13 mouse cellular contexts compared by ENCODE assay signal in the genomic region with DNA sequence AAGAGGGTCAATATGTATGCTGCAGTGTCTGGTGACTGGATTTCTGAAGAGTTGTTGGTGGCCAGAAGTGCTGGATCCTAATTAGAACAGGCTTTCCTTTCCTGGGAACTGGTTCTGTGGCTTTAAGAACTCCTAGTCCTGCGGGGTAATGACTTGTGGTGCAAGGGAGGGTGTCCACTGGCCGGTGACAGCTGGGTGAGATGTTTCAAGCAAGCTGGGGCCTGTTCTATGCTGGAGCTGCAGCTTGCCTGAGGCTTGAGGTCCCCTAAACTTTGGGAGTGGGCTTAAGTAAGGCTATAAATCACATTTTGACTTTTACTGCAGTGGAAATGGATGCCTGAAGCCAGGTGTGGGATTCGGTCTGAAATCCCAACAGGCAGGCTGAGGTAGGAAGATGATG. TPM values are rescaled to one million over a fixed set of nuclear protein-coding genes. Genes with fewer than 3 reads are reported as not detected.
DNase-seq lines count a peak whose midpoint lies in the region; ATAC-seq lines count a peak whose summit lies in the region.
"Had no signal": no experiment of that assay in that cellular context is flagged by ENCODE, and none has a peak within 500 bp of the region (broad histone marks: within the 10 kb centered on the region; RNA-seq: fewer than 3 reads in every experiment).

No protein-coding gene starts in this region.

- DNase-seq in kidney, adult 11 months = peak; percentile 50
- no peak for DNase-seq in kidney, adult 8-10 months
- DNase-seq in forelimb bud, embryonic 11.5 days (ENCODE audit: low read depth, low spot score) = peak; percentile 83
- DNase-seq in lung, postnatal 36 days = peak; percentile 39
- DNase-seq in cerebellum, adult 11 months = no peak
- DNase-seq in cerebellum, adult 9-10 months = no peak
- DNase-seq: layer of hippocampus, postnatal 36 days; right cerebral cortex, postnatal 4 days had no signal

- peaks cover 54% of the 10 kb centered on the region for H3K36me3 ChIP-seq in kidney, embryonic 16.5 days (ENCODE audit: insufficient read depth, low read length)
- H3K36me3 ChIP-seq in midbrain, embryonic 15.5 days (replicated peaks) = no peaks in the 10 kb centered on the region

- no peak overlapping the region for H3K9ac ChIP-seq in kidney, embryonic 16.5 days (replicated peaks; ENCODE audit: low read length)
- H3K9ac ChIP-seq in midbrain, embryonic 15.5 days = no peak overlapping the region

- no peaks in the 10 kb centered on the region for H3K9me3 ChIP-seq in kidney, embryonic 16.5 days (ENCODE audit: low read length)
- H3K9me3 ChIP-seq in midbrain, embryonic 15.5 days = no peaks in the 10 kb centered on the region

- H3K4me3 ChIP-seq in kidney, embryonic 16.5 days (ENCODE audit: low read length) = no peak overlapping the region
- H3K4me3 ChIP-seq in midbrain, embryonic 15.5 days = no peak overlapping the region

- peak overlapping the region; percentile 26; the same call in 1 of the 2 replicates for H3K4me2 ChIP-seq in kidney, embryonic 16.5 days (replicated peaks; ENCODE audit: low read depth, low read length)
- H3K4me2 ChIP-seq in midbrain, embryonic 15.5 days = no peak overlapping the region

- peak; percentile 72 for ATAC-seq in kidney, embryonic 16.5 days (ENCODE audit: low FRiP score, low TSS enrichment)
- ATAC-seq in midbrain, embryonic 15.5 days (replicated peaks) = no peak
- ATAC-seq: forebrain, embryonic 16.5 days had no signal

- H3K27ac ChIP-seq in kidney, embryonic 16.5 days (ENCODE audit: low read length) = peak overlapping the region; percentile 76
- no peak overlapping the region for H3K27ac ChIP-seq in midbrain, embryonic 15.5 days

- no peaks in the 10 kb centered on the region for H3K27me3 ChIP-seq in kidney, embryonic 16.5 days (ENCODE audit: insufficient read depth, low read length)
- no peaks in the 10 kb centered on the region for H3K27me3 ChIP-seq in midbrain, embryonic 15.5 days (replicated peaks)

- WGBS in kidney, embryonic 16.5 days = 8% methylated on average over 3 of the region's 3 CpGs
- 86% methylated on average over 3 of the region's 3 CpGs for WGBS in midbrain, embryonic 15.5 days

- H3K4me1 ChIP-seq in kidney, embryonic 16.5 days (ENCODE audit: insufficient read depth, low read length) = peaks cover 49% of the 10 kb centered on the region
- no peaks in the 10 kb centered on the region for H3K4me1 ChIP-seq in midbrain, embryonic 15.5 days

RNA-seq across cellular contexts. Expression of a gene that starts 30.5 kb away (rescaled TPM):
- polyA plus RNA-seq in kidney, embryonic 16.5 days (2015; fragmentation: Nextera tagmentation; extraction: Ambion mirVana) = 174 and 175 TPM in 2 replicates
- polyA plus RNA-seq in midbrain, embryonic 15.5 days (2015; fragmentation: Nextera tagmentation; extraction: Ambion mirVana) = 16.6 and 16.8 TPM in 2 replicates

RNA-seq across cellular contexts. Expression of a gene that starts 54.9 kb away (rescaled TPM):
- polyA plus RNA-seq in kidney, embryonic 16.5 days (2015; fragmentation: Nextera tagmentation; extraction: Ambion mirVana) = not detected in 2 replicates
- polyA plus RNA-seq in midbrain, embryonic 15.5 days (2015; fragmentation: Nextera tagmentation; extraction: Ambion mirVana) = not detected in 2 replicates
- polyA plus RNA-seq: cortical plate, adult 2 months; forebrain, embryonic 16.5 days; neural tube, embryonic 11.5 days had no signal

RNA-seq across cellular contexts. Expression of a gene that starts 55.7 kb away (rescaled TPM):
- 147 and 154 TPM in 2 replicates for polyA plus RNA-seq in kidney, embryonic 16.5 days (2015; fragmentation: Nextera tagmentation; extraction: Ambion mirVana)
- 105 and 116 TPM in 2 replicates for polyA plus RNA-seq in midbrain, embryonic 15.5 days (2015; fragmentation: Nextera tagmentation; extraction: Ambion mirVana)

Comparison
In these comparisons a context has a peak if more than half of its experiments do, and no peak if none do; other contexts are left out.
1. DNase-seq: peak in kidney, adult 11 months (single experiment), forelimb bud, embryonic 11.5 days (single experiment) and lung, postnatal 36 days (single experiment); none in kidney, adult 8-10 months (0 of 2), cerebellum, adult 11 months (single experiment) and cerebellum, adult 9-10 months (single experiment).